Mouse (Mus musculus) limb, embryonic 10.5 days (tissue): ENCODE results near the gene Arhgef18. TPM values are rescaled to one million over a fixed set of nuclear protein-coding genes. Genes with fewer than 3 reads are reported as not detected.

Experiments
- DNase-seq: peaks from one replicate; pipeline ENCODE4 v3.0.0-alpha.2; 2017; ENCODE audit warnings: low spot score
- H3K27ac ChIP-seq: fragments of 300-500 bp; sonication (generic); 2 replicates; pipeline ENCODE4 v1.5.1; 2016; ENCODE audit warnings: mild to moderate bottlenecking
- H3K27me3 ChIP-seq: fragments of 300-500 bp; sonication (generic); 2 replicates; pipeline ENCODE4 v1.6.1; 2016; ENCODE audit warnings: low read depth, mild to moderate bottlenecking; ENCODE audit not compliant: poor library complexity, severe bottlenecking
- H3K36me3 ChIP-seq: fragments of 300-500 bp; sonication (generic); 2 replicates; pipeline ENCODE4 v1.6.1; 2016; ENCODE audit warnings: mild to moderate bottlenecking, moderate library complexity
- H3K4me1 ChIP-seq: fragments of 300-500 bp; sonication (generic); 2 replicates; pipeline ENCODE4 v1.6.1; 2016
- H3K4me3 ChIP-seq: fragments of 300-500 bp; sonication (generic); 2 replicates; pipeline ENCODE4 v1.5.1; 2016; ENCODE audit warnings: mild to moderate bottlenecking, moderate library complexity
- H3K9me3 ChIP-seq: fragments of 300-500 bp; sonication (generic); replicated peaks from 2 replicates; pipeline ENCODE4 v1.6.1; 2016; ENCODE audit warnings: mild to moderate bottlenecking
- WGBS: fragments of 180-500 bp; shearing (Covaris S2); methylation state at CpG from one replicate; pipeline ENCODE4 v1.1.7; 2016; 5-methylcytosine and 5-hydroxymethylcytosine counted together
- polyA plus RNA-seq: library from polyadenylated mRNA; unstranded; fragments of >200 nt; fragmentation: Nextera tagmentation; extraction: Ambion mirVana; gene quantifications from 2 replicates; pipeline ENCODE4 v1.2.1, GENCODE M21; 2016

Gene Arhgef18
- polyA plus RNA-seq, 1 experiment from 2014 or later, result 9.5 TPM

GRCm38 (mm10) chr8:3475715-3476429 lies 83.1 kb downstream of the Arhgef18 start:
- no peak overlapping the region for H3K27ac ChIP-seq
- DNase-seq, result no peak
- H3K9me3 ChIP-seq, result no peaks in the 10 kb centered on the region
- 25% methylated on average over 37 of the region's 37 CpGs for WGBS
- peak overlapping the region; percentile 41 for H3K4me3 ChIP-seq
- no peaks in the 10 kb centered on the region for H3K36me3 ChIP-seq
- H3K27me3 ChIP-seq, result peaks cover 29% of the 10 kb centered on the region
- peaks cover 6% of the 10 kb centered on the region for H3K4me1 ChIP-seq

- no peaks in the 10 kb centered on the region for H3K9me3 ChIP-seq
- DNase-seq, result no peak
- H3K27me3 ChIP-seq, result peaks cover 25% of the 10 kb centered on the region
- no peak overlapping the region for H3K27ac ChIP-seq
- peaks cover 6% of the 10 kb centered on the region for H3K4me1 ChIP-seq
- no peak overlapping the region for H3K4me3 ChIP-seq
- H3K36me3 ChIP-seq, result no peaks in the 10 kb centered on the region
- WGBS, result 72% methylated on average over 4 of the region's 4 CpGs
Observed at GRCm38 (mm10) chr8:3480221-3480785, 87.5 kb downstream of the Arhgef18 start.

- Histone ChIP-seq H3K36me3 (no peaks in the 10 kb centered on the region), H3K27me3 (peaks cover 12% of the 10 kb centered on the region), H3K4me3 (no peak overlapping the region), H3K9me3 (no peaks in the 10 kb centered on the region), H3K4me1 (no peaks in the 10 kb centered on the region), H3K27ac (no peak overlapping the region)
- 70% methylated on average over 5 of the region's 5 CpGs for WGBS
- DNase-seq, result no peak
Observed at GRCm38 (mm10) chr8:3481605-3482004, 88.8 kb downstream of the Arhgef18 start.

- 89% methylated on average over 22 of the region's 22 CpGs for WGBS
- DNase-seq, result no peak
- Histone ChIP-seq H3K4me3 (no peak overlapping the region), H3K4me1 (no peaks in the 10 kb centered on the region), H3K36me3 (no peaks in the 10 kb centered on the region), H3K9me3 (no peaks in the 10 kb centered on the region), H3K27me3 (peaks cover 6% of the 10 kb centered on the region; the same call in 1 of the 2 replicates), H3K27ac (no peak overlapping the region)
Observed at GRCm38 (mm10) chr8:3482240-3482740, 89.5 kb downstream of the Arhgef18 start.

GRCm38 (mm10) chr8:3483546-3483945 lies 90.7 kb downstream of the Arhgef18 start:
- Histone ChIP-seq H3K9me3 (no peaks in the 10 kb centered on the region), H3K4me3 (no peak overlapping the region), H3K36me3 (no peaks in the 10 kb centered on the region), H3K4me1 (no peaks in the 10 kb centered on the region), H3K27me3 (no peaks in the 10 kb centered on the region), H3K27ac (no peak overlapping the region)
- DNase-seq, result no peak
- 89% methylated on average over 7 of the region's 7 CpGs for WGBS

GRCm38 (mm10) chr8:3485192-3485591 lies 92.4 kb downstream of the Arhgef18 start:
- 18% methylated on average over 5 of the region's 5 CpGs for WGBS
- no peak overlapping the region for H3K27ac ChIP-seq

GRCm38 (mm10) chr8:3492901-3493844 lies 100.4 kb downstream of the Arhgef18 start, which contains the start of gene Zfp358:
TSS of gene Zfp358 (plus strand) at chr8:3493138.
- H3K4me3 ChIP-seq, result peak within 1 kb of the TSS; percentile 81
- peaks cover 20% of the 10 kb centered on the region for H3K9me3 ChIP-seq
- WGBS, result under 1% methylated on average over 64 of the region's 64 CpGs
- H3K36me3 ChIP-seq, result peaks cover 43% of the 10 kb centered on the region
- DNase-seq, result peak; percentile 89
- no peaks in the 10 kb centered on the region for H3K27me3 ChIP-seq
- peaks cover 13% of the 10 kb centered on the region; the same call in 1 of the 2 replicates for H3K4me1 ChIP-seq
- H3K27ac ChIP-seq, result peak within 1 kb of the TSS; percentile 99

More at GRCm38 (mm10) chr8:3485192-3485591, 92.4 kb downstream of the Arhgef18 start:
- Histone ChIP-seq H3K36me3 (no peaks in the 10 kb centered on the region), H3K9me3 (no peaks in the 10 kb centered on the region), H3K4me1 (no peaks in the 10 kb centered on the region), H3K27me3 (no peaks in the 10 kb centered on the region), H3K4me3 (no peak overlapping the region)
- DNase-seq, result no peak

GRCm38 (mm10) chr8:3493845-3494208 lies 101.0 kb downstream of the Arhgef18 start:
- Histone ChIP-seq H3K36me3 (peaks cover 44% of the 10 kb centered on the region), H3K4me1 (peaks cover 13% of the 10 kb centered on the region; the same call in 1 of the 2 replicates), H3K27ac (peak overlapping the region; percentile 99), H3K9me3 (peaks cover 20% of the 10 kb centered on the region), H3K4me3 (peak overlapping the region; percentile 81), H3K27me3 (no peaks in the 10 kb centered on the region)
- peak; percentile 44 for DNase-seq
- WGBS, result 50% methylated on average over 6 of the region's 6 CpGs

GRCm38 (mm10) chr8:3495578-3496427 lies 103.0 kb downstream of the Arhgef18 start:
- H3K4me1 ChIP-seq, result peaks cover 13% of the 10 kb centered on the region; the same call in 1 of the 2 replicates
- peaks cover 20% of the 10 kb centered on the region for H3K9me3 ChIP-seq
- H3K36me3 ChIP-seq, result peaks cover 49% of the 10 kb centered on the region
- 0 out of 2 replicates have a peak overlapping the region, but pooled peaks have one; percentile 1 for H3K4me3 ChIP-seq
- no peaks in the 10 kb centered on the region for H3K27me3 ChIP-seq
- no peak for DNase-seq
- 95% methylated on average over 44 of the region's 44 CpGs for WGBS
- no peak overlapping the region for H3K27ac ChIP-seq

GRCm38 (mm10) chr8:3496428-3496748 lies 103.6 kb downstream of the Arhgef18 start:
- Histone ChIP-seq H3K9me3 (peaks cover 20% of the 10 kb centered on the region), H3K36me3 (peaks cover 49% of the 10 kb centered on the region), H3K27ac (no peak overlapping the region), H3K27me3 (no peaks in the 10 kb centered on the region), H3K4me3 (0 out of 2 replicates have a peak overlapping the region, but pooled peaks have one; percentile 1), H3K4me1 (peaks cover 19% of the 10 kb centered on the region)
- DNase-seq, result no peak
- 89% methylated on average over 15 of the region's 15 CpGs for WGBS

- Histone ChIP-seq H3K27me3 (no peaks in the 10 kb centered on the region), H3K9me3 (peaks cover 20% of the 10 kb centered on the region), H3K27ac (no peak overlapping the region), H3K4me1 (peaks cover 23% of the 10 kb centered on the region), H3K4me3 (no peak overlapping the region), H3K36me3 (peaks cover 49% of the 10 kb centered on the region)
- WGBS, result 92% methylated on average over 3 of the region's 3 CpGs
- no peak for DNase-seq
Observed at GRCm38 (mm10) chr8:3498583-3498982, 105.8 kb downstream of the Arhgef18 start.

- Histone ChIP-seq H3K27me3 (no peaks in the 10 kb centered on the region), H3K27ac (peak overlapping the region; percentile 95), H3K9me3 (peaks cover 17% of the 10 kb centered on the region), H3K4me3 (peak overlapping the region; percentile 77), H3K36me3 (peaks cover 44% of the 10 kb centered on the region), H3K4me1 (peaks cover 17% of the 10 kb centered on the region)
- 7% methylated on average over 8 of the region's 8 CpGs for WGBS
- no peak for DNase-seq
Observed at GRCm38 (mm10) chr8:3499751-3500150, 106.9 kb downstream of the Arhgef18 start.
